Mouse (Mus musculus): ENCODE results near the gene Irx1.

The Irx1 gene

DNA sequence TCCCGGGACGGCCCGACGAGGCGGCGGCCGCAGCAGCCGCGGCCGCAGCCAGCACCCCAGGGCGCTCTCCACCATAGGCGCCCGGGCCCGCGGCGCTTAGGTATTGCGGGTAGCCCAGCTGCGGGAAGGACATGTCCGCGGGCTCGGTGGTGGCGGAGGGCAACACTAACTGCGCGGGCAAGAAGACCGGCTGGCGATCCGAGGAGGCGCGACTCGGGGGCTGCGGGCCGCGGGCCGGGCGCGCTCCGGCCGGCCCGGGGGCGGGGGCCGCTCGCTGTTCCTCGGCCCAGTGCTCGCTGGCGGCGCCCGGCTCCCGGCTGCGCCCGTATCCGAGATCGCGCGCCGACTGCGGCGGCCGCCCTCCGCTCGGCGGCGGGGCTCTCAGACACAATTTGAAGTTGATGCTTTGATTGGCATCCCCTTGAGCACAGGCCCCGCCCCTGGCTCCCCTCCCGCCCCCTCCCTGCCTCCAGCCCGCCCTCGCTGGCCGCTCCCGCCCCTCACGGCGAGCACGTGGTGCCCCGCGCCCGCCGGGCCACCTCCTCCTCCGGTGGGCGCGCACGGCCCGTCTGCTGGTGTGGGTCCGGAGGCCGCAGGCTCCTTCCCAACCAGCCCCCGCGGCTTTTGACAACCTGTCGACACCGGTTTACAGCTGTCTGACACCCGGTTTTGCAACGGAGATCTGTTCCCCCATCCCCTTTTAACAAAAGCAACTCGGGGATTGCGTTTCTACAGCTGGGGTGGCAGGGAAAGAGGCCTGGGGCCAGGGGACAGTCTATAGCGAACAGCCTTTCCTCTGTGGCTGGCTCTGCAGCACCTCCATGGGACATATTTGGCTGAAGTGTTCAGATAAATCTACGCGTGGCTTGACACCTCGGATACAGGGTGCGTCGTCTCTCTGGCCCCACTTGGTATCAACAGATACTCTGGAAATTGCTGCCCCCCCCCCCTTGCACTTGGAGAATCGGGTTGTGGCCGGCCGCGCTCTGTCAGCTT lies at the start of gene Irx1:
Gene Irx1, minus strand, starts transcription at position 368 of the 996 bp plus-strand sequence.
- peak; percentile 87 for DNase-seq

DNA sequence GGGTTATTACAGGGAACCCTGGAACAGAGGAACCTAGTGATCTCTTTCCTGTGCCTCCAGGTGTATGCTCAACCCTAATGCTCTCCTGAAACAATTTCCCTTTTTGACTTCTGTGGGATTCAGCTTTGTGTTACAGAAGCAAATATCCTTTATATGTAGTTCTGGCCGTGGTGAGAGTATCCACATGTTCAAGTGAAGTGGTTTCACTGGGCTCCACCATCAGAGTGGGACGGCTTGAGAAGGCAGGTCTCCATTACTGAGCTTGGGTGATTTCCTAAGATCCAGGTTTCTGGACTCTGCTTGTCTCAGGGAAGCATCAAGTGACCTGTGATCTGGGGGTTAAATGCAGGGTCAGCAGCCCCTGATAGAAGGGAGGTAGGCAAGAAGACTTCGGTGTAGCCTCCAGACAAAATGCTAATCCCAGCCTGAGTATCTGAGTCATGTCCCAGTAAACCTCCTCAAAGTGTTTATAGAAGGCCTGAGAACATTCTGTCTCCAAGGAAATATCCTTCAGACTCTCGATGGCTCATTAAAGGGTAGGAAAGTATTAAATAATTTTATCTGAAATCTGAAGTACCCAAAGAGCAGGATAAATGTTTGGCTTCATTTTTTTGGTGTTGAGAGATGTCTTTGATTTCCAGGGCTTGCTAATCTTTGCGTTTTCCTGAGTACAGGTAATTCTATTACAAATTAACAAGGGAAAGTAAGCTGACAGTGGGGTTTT lies 16.6 kb upstream of the Irx1 start:
- DNase-seq: no peak

DNA sequence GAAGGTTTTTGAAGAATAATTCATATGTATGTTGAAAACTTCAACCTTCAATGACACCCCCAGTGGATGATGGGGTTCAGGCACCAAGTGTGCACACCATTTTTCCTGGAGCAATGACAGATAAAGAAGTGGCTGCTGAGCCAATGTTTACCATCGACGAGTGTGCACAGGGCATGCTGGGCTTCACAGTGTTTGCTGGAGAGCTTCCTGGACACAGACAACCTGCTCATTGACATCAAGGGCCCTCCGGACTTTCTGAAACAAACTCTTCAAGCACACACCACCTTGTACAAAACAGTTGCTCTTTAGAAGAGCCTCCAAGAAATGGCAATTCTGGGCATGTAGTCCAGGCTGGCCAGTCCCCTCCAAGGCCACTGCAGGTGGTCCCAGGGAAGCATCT lies 12.2 kb upstream of the Irx1 start:
- DNase-seq: no peak

DNA sequence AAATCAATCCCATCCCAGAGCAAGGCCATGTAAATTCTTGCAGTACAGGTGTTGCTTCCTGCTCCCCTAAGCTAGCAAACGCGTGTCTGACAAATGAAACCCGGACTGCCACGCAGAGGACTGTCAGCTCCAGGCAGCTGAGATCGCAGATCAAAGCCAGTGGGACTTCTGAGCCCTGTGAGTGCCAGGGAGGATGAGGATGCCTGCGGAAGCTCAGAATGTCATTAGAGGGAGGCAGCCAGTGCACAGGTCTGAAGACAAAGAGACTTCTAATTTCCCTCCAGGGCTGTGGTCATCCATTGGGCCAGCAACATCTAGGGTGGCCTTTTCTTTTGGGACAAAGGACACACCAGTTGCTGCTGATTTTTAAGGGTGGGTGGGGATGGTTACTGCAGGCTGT lies 4.8 kb upstream of the Irx1 start:
- peak; percentile 29 for DNase-seq

DNA sequence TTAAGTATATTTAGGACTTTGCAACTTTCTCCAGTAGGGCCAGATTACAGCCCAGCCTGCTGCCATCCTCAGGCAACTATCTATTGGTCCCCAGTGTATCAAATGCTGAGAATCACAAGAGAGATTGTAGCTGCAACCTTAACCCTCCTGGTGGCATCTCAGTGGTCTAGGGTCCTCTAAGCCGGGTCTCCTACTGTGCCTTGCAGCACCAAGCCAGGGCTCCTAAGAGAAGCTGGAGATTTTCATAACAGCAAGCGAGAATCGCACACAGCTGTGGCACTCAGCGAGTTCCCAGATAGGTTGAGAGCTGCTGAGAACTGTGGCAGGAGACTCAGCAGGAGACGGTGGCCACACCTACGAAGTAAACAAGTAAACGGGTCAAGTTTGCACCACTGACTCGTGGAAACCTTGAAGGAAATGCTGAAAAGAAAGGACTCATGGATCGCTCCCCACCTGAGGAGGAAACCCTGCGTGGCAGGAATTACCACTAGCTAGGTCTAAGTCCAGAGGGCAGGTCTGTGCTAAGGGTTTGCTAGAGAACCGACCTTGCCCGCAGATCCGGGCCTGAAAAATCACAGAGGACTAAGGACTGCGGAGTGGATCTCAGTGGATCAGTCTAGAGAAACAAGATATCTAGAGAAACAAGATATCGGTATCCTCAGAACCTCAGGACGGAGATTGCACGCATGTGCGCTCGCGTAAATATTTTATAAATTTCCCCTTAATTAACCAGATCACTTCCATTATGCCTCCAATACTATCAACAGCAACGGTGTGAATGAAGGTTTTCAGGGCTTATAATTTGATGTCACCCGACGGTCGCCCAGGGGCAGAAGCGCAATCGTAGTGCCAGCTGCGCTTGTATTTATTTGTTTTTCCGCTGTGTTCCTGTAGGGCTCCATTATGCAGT lies 4.1 kb upstream of the Irx1 start:
- peak; percentile 18 for DNase-seq

DNA sequence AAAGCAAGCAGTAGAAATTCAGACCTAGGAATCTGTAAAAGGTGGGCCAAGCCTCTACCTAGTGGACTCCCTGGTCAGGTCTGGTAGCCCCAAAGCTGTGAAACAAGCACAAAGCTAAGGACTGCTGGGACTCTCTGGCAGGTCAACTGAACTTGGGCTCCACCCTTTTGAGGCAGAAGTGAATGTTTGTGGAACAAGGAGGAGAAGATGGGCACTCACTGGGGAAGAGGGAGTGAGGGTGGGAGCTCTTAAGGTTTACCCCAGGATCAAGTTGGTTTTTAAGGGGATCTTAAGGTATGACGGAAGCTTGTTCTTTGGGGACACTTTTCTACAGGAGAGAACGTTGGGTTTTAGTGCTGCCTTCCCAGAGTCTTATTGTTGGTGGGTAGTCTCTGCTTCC lies 3.1 kb upstream of the Irx1 start:
- no peak for DNase-seq

DNA sequence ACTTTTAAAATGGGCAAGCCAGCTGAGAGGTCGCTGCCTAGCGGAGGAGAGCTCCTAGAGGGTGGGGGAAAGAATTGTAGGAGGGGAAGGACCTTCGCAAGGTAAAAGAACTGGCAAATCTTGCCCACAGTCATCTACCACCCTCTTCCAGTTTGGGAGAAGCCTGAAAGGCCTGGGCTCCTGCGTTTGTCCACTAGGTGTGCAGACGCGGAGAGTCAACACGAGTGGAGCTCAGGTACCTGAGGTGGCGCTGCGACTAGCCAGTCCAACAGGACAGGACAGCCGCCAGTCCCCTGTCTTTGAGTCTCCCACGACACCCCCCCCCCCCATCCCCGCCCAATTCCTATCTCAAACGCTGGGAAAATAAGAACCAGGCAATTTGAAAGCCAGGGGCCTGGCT lies 843 bp upstream of the Irx1 start:
- DNase-seq: peak; percentile 52

DNA sequence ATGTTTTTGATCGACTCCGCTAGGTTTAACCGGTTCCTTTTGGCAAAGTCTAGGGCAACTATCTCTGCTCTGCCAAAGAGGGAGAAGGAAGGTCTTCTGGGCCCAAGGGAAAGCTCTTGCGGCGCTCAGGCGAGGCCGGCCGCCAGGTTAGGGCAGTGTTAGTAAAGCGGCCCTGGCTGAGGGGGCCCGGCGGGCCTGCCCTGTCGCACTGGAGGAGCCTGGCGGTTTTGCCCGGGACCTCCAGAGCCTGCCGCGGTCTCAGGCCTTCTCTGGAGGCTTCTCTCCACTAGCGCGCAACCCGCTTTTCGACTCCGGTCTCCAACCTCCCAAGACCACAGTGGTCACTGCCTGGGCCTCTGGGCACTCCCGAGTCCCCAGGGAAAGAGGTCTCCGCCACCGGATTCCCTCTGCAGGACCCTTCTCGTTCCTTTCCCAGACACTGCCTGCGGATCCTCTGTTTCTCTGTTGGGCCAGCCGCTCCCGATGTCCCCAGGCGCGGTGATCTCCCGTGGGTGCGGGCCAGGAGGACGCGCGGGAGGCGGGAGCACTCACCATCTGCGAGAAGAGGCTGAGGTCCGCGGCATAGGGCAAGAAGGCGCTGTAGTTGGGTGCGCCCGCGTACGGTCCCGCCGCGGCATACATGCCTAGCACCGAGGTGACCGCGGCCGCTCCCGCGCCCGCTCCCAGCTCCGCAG lies 715 bp downstream of the Irx1 start:
- DNase-seq: peak; percentile 66

DNA sequence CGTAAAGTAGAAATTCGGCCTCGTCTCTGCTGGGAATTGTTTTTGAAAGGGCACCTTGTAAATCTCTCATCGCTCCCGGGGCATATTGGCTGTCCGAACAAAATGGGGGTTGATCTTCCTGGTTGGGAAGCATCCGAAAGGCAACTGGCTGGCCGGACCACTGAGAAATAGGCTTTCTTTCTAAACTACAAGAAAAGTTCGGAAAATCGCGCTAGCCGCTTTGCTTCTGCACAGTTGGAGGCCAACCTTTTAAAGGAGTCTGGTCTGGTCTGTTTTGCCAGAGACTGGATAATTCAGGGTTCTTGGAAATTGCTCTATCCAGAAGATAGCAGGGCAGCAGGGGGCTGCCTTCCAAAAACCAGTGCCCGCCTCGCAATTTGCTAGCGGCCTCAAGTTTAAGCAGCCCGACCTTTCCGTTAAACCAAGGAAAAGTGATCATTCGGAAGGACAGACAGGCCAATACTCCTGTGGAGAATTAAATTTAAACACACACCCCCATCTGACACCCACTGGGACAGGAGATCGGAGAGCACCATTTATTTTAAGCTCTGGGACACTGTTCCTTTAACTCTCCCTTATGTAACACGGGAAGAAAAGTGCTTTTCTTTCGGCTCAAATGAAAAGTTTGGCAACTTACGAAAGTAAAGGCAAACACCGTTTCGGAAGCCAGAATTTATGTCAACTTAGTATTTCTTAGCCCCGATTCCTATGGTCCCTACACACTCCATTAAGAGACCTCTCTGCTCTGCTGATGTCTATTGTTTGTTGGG lies 1.4 kb downstream of the Irx1 start:
- peak; percentile 54 for DNase-seq

DNA sequence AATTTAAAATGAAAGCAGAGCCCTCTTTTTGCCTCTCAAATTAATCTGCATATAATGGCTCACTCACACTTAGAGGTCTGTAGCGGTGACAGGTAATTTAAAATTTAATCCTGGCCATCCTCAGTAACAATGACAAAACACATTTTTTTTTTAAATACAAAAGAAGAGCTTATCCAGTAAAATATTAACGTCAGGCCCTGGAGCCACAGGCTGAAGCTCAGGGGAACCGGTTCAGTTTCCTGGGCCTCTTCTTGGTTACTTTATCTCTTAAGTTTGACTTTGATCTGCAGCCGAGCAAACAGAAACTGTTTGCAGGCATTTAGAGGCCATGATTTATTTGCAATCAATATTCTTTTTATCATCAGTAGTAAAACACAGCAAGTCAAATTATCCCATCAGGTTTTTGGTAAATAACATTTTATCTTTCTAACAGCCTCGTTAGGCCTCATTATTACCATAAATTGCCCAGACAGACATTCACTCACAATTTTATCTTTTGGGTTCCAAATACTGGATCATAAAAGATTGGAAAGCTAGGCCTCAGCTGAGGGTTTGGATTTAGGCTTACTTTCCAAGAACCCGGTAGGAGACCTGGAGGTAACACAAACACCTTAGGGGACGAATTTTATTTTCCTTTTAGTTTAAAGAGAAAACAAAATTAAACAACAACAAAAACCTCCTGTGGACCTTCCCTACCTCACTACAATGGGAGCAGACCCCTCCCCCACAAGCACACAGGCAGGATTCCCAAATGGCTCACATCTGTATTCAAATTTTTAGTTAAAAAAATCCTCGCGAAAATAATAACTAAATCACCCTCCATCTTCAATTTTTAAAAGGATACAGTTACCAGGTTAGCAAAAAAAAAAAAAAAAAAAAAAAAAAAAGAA lies 2.4 kb downstream of the Irx1 start:
- peak; percentile 40 for DNase-seq

DNA sequence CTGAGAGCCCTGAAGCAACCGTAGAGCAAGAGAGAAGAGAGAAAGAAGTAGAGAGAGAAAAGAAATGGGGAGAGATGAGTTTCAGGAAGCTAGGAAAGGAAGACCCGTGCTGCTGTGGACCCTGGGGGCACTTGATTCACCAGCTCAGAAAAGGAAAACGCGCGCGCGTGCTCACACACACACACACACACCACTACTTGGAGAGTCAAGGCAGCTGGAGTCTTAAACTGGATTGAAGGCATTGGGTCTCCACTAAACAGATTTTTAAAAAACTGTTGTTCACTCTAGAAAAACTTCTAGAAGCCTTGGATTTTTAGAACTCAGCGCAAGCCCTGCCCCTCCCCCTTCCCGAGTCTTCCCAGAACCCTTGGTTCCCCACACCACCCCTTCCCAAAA lies 3.2 kb downstream of the Irx1 start:
- peak; percentile 32 for DNase-seq

DNA sequence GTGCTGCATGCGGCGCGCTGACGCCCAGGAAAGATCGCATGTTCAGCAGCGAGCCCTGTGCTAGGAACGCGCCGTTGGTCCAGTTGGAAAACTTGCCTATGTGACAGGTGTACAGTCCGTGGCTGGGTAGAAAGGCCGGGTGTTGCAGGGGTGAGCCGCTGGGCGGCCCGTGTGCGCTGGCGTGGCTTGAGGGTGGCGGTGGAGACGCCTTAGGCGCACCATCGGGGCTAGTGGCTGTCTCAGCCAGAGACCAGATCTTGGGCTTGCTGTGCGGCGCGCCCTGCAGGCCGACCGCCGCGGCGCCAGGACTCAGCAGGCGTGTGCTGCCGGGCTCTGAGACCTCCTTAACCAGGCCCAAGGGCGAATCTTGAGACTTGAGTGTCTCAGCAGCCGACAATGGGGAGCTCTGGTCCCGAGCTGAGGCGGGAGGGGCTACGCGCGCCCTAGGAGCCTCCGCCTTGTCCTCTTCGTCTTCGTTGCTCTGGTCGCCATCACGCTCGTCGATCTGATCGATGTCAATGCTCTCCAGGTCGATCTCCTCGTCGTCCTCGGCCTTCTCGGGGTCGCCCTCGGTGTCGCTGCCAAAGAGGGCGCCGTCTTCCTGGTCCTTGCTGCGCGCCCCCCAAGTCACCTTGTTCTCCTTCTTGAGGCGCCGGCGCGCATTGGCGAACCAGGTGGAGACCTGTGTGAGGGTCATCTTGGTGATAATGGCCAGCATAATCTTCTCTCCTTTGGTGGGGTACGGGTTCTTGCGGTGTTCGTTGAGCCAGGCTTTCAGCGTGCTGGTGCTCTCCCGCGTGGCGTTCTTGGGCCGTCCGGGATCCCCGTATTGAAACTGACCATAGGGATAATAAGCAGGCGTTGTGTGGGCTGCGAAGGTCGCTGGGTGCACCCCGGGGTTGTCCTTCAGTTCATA lies 3.9 kb downstream of the Irx1 start:
- peak; percentile 82 for DNase-seq

DNA sequence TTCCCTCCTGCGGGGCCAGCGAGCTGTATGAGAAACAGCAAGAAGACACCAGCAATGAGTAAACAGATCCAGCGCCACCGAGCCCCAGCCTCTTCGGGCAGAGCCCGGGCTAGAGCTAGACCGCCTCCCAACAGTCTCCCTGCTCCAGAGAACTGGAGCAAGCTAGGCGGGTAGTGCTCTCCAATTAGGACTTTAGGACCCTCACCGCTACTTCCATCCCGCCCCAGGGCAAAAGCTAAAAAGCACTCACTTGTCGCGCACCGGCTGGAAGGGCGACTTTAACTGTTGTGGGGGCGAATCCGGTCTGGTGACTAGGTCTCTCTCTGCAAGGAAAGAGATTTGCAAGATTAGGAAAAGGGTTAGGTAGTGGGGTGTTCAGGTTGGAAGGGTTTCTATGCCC lies 4.9 kb downstream of the Irx1 start:
- peak; percentile 57 for DNase-seq

DNA sequence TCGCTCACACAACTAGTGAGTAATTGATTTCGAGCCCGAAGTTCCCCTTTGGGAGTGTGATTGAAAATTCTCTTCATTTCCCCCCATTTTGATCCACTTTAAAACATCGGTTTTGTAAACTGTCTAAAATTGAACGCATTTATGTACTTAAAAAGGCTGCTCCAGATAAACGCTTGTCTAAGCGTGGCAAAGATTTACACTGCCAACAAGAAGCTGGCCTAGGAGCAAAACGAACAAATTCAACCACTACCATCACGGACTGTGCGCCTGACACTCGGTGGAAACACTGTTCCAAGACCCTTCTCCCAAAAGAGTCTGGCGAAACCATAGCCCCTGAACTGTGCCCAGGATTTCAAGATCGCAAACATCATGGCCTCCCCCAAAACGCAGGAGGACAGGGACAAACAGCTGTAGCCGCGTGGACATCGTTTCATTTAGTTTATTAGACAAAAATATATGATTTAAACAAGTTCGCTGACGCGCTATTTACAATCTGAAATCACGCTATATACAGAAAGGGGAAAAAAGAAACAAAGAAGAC lies 5.6 kb downstream of the Irx1 start:
- DNase-seq: peak; percentile 39

DNA sequence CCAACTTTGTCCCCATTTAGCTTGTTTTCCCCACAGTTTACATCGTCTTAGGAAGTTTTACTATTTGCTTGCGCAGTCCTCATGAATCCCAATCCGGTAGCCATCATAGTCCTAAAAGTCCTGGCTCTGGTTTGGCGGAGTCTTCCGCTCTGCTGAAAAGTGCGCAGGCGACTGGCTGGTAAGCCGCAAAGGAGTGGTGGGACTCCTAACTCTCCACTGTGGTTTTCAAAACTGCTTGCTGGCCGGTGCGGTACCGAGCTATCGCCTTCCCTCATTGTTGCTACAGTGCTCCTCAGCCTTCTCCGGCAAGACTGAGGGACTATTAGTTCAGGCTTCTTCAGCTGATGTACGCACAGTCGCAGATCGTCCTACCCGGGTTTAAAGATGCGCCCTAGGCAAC lies 6.4 kb downstream of the Irx1 start:
- DNase-seq: peak; percentile 33

DNA sequence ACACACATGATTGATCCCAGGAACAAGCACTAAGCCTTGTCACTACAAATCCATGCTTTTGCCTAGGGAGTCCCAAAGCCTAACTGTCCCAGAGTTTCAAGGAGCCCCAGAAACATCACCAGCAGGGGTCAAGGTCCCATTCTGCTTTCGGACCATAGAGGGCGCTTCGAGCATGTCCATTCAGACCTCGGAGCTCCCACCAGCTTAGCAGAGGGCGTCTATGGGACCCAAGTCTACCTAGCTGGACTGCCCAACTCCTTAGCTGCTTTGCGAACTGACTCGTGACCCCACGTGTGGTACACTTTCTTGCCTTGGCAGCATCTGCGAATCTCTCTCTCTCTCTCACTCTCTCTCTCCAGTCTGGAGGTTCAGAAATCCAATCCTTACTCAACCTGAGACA lies 7.0 kb downstream of the Irx1 start:
- peak; percentile 82 for DNase-seq

DNA sequence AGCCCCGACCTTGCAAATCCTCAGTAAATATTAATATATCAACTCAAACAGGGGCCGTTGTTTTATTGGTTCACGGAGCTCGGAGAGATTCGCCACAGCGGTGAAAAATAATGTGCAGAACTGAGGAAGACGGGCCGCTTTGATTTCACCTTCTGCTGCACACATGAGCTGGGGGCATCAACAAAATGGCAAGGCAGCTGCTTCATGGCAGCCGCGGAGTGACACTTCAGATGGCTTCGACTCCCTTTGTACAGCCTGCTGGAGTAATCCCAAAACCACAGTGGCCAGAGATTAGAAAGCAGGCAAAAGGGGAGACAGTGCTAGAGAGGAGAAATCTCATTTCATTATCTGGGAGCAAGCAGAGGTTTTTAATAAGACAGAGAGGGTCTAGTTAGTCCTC lies 11.6 kb downstream of the Irx1 start:
- no peak for DNase-seq

DNA sequence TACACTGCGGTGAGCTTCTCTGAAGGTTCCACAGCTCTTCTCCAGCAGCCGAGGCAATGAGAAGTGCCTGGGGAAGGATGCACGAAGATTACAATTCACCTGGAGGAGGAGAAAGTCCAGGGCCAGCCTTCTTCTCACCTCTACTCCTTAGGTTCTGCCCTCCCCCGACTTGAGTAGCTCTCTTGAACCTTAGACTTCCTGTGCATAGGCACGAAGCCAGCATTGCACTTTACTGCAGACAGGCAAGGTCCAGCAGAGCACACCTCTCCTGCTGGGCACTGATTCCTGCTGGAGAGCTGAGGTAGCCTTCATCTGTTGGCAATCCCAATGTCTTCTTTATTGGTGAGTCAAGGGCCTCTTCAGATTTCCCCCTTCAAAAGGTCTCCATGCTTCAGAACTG lies 13.7 kb downstream of the Irx1 start:
- no peak for DNase-seq

DNA sequence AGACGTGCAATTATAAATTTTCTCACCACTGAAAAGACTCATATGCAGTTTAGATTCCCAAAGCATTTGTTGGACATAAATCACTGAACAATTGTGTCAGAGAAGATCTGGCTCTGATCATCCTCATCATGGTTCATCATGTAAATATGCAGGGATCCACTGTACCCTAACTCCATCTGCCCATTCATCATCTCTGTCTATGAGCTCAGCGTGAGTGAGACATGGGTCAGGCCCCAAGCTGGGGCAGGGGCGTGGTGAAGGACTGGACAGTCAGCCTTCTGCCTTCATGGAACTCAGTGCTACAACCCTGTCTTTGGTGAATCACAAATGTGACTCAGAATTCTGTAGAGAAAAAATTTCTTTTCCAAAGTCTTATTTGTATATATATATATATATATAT lies 53.2 kb downstream of the Irx1 start:
- DNase-seq: no peak
